Mouse (Mus musculus) stomach, embryonic 15.5 days (tissue): ENCODE data around the gene Gm20388. TPM values are rescaled to one million over a fixed set of nuclear protein-coding genes. Genes with fewer than 3 reads are reported as not detected.
A peak's percentile ranks its signal among the peaks of the same experiment; 100 is the strongest.

Experiments used
- ATAC-seq: fragments of 200-750 bp; cut with Nextera tagmentation; 2 replicates; pipeline ENCODE4 v1.8.0; 2017; ENCODE audit warnings: low read depth, moderate number of reproducible peaks, moderate TSS enrichment; ENCODE audit not compliant: insufficient read depth, low FRiP score
- H3K27ac ChIP-seq: fragments of 300-500 bp; sonication (generic); 2 replicates; pipeline ENCODE4 v1.5.1; 2015; ENCODE audit warnings: mild to moderate bottlenecking, inconsistent platforms
- H3K27me3 ChIP-seq: fragments of 300-500 bp; sonication (generic); replicated peaks from 2 replicates; pipeline ENCODE4 v1.6.1; 2015; ENCODE audit warnings: inconsistent platforms
- H3K36me3 ChIP-seq: fragments of 300-500 bp; sonication (generic); 2 replicates; pipeline ENCODE4 v1.6.1; 2015; ENCODE audit warnings: inconsistent platforms
- H3K4me1 ChIP-seq: fragments of 300-500 bp; sonication (generic); 2 replicates; pipeline ENCODE4 v1.6.1; 2015; ENCODE audit warnings: inconsistent platforms
- H3K4me2 ChIP-seq: fragments of 300-500 bp; sonication (generic); 2 replicates; pipeline ENCODE4 v1.6.1; 2015; ENCODE audit warnings: mild to moderate bottlenecking, inconsistent platforms
- H3K4me3 ChIP-seq: fragments of 300-500 bp; sonication (generic); replicated peaks from 2 replicates; pipeline ENCODE4 v1.5.1; 2015; ENCODE audit warnings: inconsistent platforms
- H3K9ac ChIP-seq: fragments of 300-500 bp; sonication (generic); 2 replicates; pipeline ENCODE4 v1.6.1; 2015; ENCODE audit warnings: inconsistent platforms
- H3K9me3 ChIP-seq: fragments of 300-500 bp; sonication (generic); 2 replicates; pipeline ENCODE4 v1.6.1; 2016; ENCODE audit warnings: inconsistent platforms
- WGBS: fragments of 180-500 bp; shearing (Covaris S2); methylation state at CpG from one replicate; pipeline ENCODE4 v1.1.7; 2015; 5-methylcytosine and 5-hydroxymethylcytosine counted together
- polyA plus RNA-seq: library from polyadenylated mRNA; unstranded; fragments of >200 nt; fragmentation: Nextera tagmentation; extraction: Ambion mirVana; gene quantifications from 2 replicates; pipeline ENCODE4 v1.2.1, GENCODE M21; 2015

Gene Gm20388
- polyA plus RNA-seq, 1 experiment from 2014 or later = not detected

GRCm38 (mm10) chr8:122616181-122616905 lies 2705.7 kb downstream of the Gm20388 start:
- 55% methylated on average over 9 of the region's 9 CpGs for WGBS

GRCm38 (mm10) chr8:122617947-122618546 lies 2707.4 kb downstream of the Gm20388 start:
- WGBS = 37% methylated on average over 5 of the region's 7 CpGs
- H3K4me1 ChIP-seq = peaks cover 16% of the 10 kb centered on the region
- no peak overlapping the region for H3K9ac ChIP-seq
- H3K9me3 ChIP-seq = no peaks in the 10 kb centered on the region
- no peak overlapping the region for H3K27ac ChIP-seq
- H3K4me2 ChIP-seq = no peak overlapping the region
- no peaks in the 10 kb centered on the region for H3K36me3 ChIP-seq
- H3K4me3 ChIP-seq = no peak overlapping the region
- no peaks in the 10 kb centered on the region for H3K27me3 ChIP-seq
- ATAC-seq = no peak

More at GRCm38 (mm10) chr8:122616181-122616905, 2705.7 kb downstream of the Gm20388 start:
- H3K27ac ChIP-seq = 0 out of 2 replicates have a peak overlapping the region, but pooled peaks have one; percentile 33
- H3K4me3 ChIP-seq = no peak overlapping the region
- no peaks in the 10 kb centered on the region for H3K36me3 ChIP-seq
- H3K9me3 ChIP-seq = no peaks in the 10 kb centered on the region
- peaks cover 24% of the 10 kb centered on the region for H3K4me1 ChIP-seq
- no peak overlapping the region for H3K9ac ChIP-seq
- ATAC-seq = no peak
- H3K27me3 ChIP-seq = no peaks in the 10 kb centered on the region
- no peak overlapping the region for H3K4me2 ChIP-seq

GRCm38 (mm10) chr8:122618660-122619378 lies 2708.2 kb downstream of the Gm20388 start:
- Histone ChIP-seq H3K27me3 (no peaks in the 10 kb centered on the region), H3K9me3 (no peaks in the 10 kb centered on the region), H3K36me3 (no peaks in the 10 kb centered on the region), H3K27ac (no peak overlapping the region), H3K4me2 (no peak overlapping the region), H3K9ac (no peak overlapping the region), H3K4me3 (no peak overlapping the region), H3K4me1 (peaks cover 16% of the 10 kb centered on the region)
- peak; percentile 68; the same call in 1 of the 2 replicates for ATAC-seq
- WGBS = 75% methylated on average over 6 of the region's 6 CpGs

- H3K27ac ChIP-seq = no peak overlapping the region
- ATAC-seq = no peak
- H3K27me3 ChIP-seq = no peaks in the 10 kb centered on the region
- H3K4me1 ChIP-seq = peaks cover 15% of the 10 kb centered on the region
- no peaks in the 10 kb centered on the region for H3K36me3 ChIP-seq
- H3K9me3 ChIP-seq = no peaks in the 10 kb centered on the region
- 22% methylated on average over 5 of the region's 5 CpGs for WGBS
- H3K9ac ChIP-seq = no peak overlapping the region
- H3K4me2 ChIP-seq = no peak overlapping the region
- no peak overlapping the region for H3K4me3 ChIP-seq
These were observed 2709.8 kb downstream of the Gm20388 start for GRCm38 (mm10) chr8:122620446-122620845.

GRCm38 (mm10) chr8:122622727-122623126 lies 2712.1 kb downstream of the Gm20388 start, which contains the start of gene Pabpn1l:
Pabpn1l (minus strand) TSS chr8:122622739.
- Histone ChIP-seq H3K4me3 (no peak within 1 kb of the TSS), H3K4me2 (no peak within 1 kb of the TSS), H3K27me3 (no peaks in the 10 kb centered on the region), H3K9ac (no peak within 1 kb of the TSS), H3K36me3 (no peaks in the 10 kb centered on the region), H3K27ac (no peak within 1 kb of the TSS), H3K4me1 (peaks cover 4% of the 10 kb centered on the region), H3K9me3 (no peaks in the 10 kb centered on the region)
- ATAC-seq = no peak
- WGBS = 70% methylated on average over 6 of the region's 6 CpGs

- Histone ChIP-seq H3K4me1 (no peaks in the 10 kb centered on the region), H3K27ac (no peak overlapping the region), H3K9me3 (no peaks in the 10 kb centered on the region), H3K4me2 (no peak overlapping the region), H3K4me3 (no peak overlapping the region), H3K27me3 (no peaks in the 10 kb centered on the region), H3K36me3 (no peaks in the 10 kb centered on the region), H3K9ac (no peak overlapping the region)
- WGBS = 92% methylated on average over 17 of the region's 17 CpGs
- ATAC-seq = no peak
These were observed 2713.4 kb downstream of the Gm20388 start for GRCm38 (mm10) chr8:122623844-122624642.

- ATAC-seq = no peak
- Histone ChIP-seq H3K4me3 (no peak overlapping the region), H3K36me3 (no peaks in the 10 kb centered on the region), H3K4me1 (no peaks in the 10 kb centered on the region), H3K27ac (no peak overlapping the region), H3K9ac (no peak overlapping the region), H3K4me2 (no peak overlapping the region), H3K9me3 (no peaks in the 10 kb centered on the region), H3K27me3 (0 out of 2 replicates have a peak, but pooled peaks cover 3% of the 10 kb centered on the region)
- 70% methylated on average over 5 of the region's 5 CpGs for WGBS
These were observed 2714.0 kb downstream of the Gm20388 start for GRCm38 (mm10) chr8:122624653-122625052.

GRCm38 (mm10) chr8:122625811-122626210 lies 2715.2 kb downstream of the Gm20388 start:
- ATAC-seq = no peak
- H3K9me3 ChIP-seq = no peaks in the 10 kb centered on the region
- H3K36me3 ChIP-seq = no peaks in the 10 kb centered on the region
- no peak overlapping the region for H3K4me2 ChIP-seq
- WGBS = 71% methylated on average over 9 of the region's 9 CpGs
- H3K27me3 ChIP-seq = peaks cover 10% of the 10 kb centered on the region; the same call in 1 of the 2 replicates
- no peak overlapping the region for H3K27ac ChIP-seq
- no peaks in the 10 kb centered on the region for H3K4me1 ChIP-seq
- no peak overlapping the region for H3K4me3 ChIP-seq
- no peak overlapping the region for H3K9ac ChIP-seq

GRCm38 (mm10) chr8:122626896-122627295 lies 2716.3 kb downstream of the Gm20388 start:
- Histone ChIP-seq H3K4me1 (no peaks in the 10 kb centered on the region), H3K27ac (no peak overlapping the region), H3K4me3 (no peak overlapping the region), H3K4me2 (no peak overlapping the region), H3K9me3 (no peaks in the 10 kb centered on the region), H3K9ac (no peak overlapping the region), H3K27me3 (peaks cover 10% of the 10 kb centered on the region; the same call in 1 of the 2 replicates), H3K36me3 (no peaks in the 10 kb centered on the region)
- peak; percentile 16; the same call in 1 of the 2 replicates for ATAC-seq
- WGBS = 88% methylated on average over 2 of the region's 2 CpGs

- 59% methylated on average over 10 of the region's 10 CpGs for WGBS
- no peak overlapping the region for H3K4me3 ChIP-seq
- no peak overlapping the region for H3K9ac ChIP-seq
- no peak for ATAC-seq
- no peaks in the 10 kb centered on the region for H3K36me3 ChIP-seq
- H3K27me3 ChIP-seq = peaks cover 10% of the 10 kb centered on the region; the same call in 1 of the 2 replicates
- no peak overlapping the region for H3K4me2 ChIP-seq
- no peaks in the 10 kb centered on the region for H3K4me1 ChIP-seq
- no peak overlapping the region for H3K27ac ChIP-seq
- H3K9me3 ChIP-seq = no peaks in the 10 kb centered on the region
These were observed 2718.7 kb downstream of the Gm20388 start for GRCm38 (mm10) chr8:122629388-122629787.

GRCm38 (mm10) chr8:122630696-122631095 lies 2720.1 kb downstream of the Gm20388 start:
- Histone ChIP-seq H3K4me2 (peak overlapping the region; percentile 8; the same call in 1 of the 2 replicates), H3K27me3 (peaks cover 10% of the 10 kb centered on the region; the same call in 1 of the 2 replicates), H3K9ac (no peak overlapping the region), H3K4me1 (peaks cover 5% of the 10 kb centered on the region; the same call in 1 of the 2 replicates), H3K4me3 (no peak overlapping the region), H3K36me3 (no peaks in the 10 kb centered on the region), H3K27ac (no peak overlapping the region), H3K9me3 (no peaks in the 10 kb centered on the region)
- 60% methylated on average over 22 of the region's 22 CpGs for WGBS
- no peak for ATAC-seq
